Mouse (Mus musculus) embryo, embryonic 11.5 days (tissue): Measurements from ENCODE around the gene Gm5771.
"Not testable (repeated sequence)": the region's sequence is repeated elsewhere in the genome, so short reads cannot be mapped to it uniquely, and the experiment has no call there.

ENCODE experiments used
- DNase-seq: peaks from one replicate; pipeline ENCODE4 v3.0.0-alpha.2; 2012; ENCODE audit warnings: low read depth, low spot score

The Gm5771 gene

DNA sequence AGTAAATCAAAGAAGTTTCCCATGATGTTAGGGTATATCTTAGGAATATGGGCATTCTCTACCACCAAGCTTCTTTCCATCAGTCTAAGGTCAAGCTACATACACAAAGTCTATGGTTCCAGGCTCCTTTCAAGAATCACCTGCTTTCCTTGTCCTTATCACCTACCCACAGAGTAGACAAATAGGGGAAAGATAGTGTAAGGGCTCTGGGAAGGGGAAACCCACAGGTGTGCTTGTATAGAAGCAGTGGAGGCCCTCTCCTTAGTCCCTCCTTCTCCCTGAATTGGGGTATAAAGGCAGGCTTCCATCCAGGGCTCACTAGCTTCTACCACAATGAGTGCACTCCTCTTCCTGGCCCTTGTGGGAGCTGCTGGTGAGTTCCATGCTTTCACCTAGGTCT lies at the start of gene Gm5771:
Gene Gm5771 (plus strand): TSS at position 301 of the 400 bp plus-strand sequence.
- not testable (repeated sequence) for DNase-seq

DNA sequence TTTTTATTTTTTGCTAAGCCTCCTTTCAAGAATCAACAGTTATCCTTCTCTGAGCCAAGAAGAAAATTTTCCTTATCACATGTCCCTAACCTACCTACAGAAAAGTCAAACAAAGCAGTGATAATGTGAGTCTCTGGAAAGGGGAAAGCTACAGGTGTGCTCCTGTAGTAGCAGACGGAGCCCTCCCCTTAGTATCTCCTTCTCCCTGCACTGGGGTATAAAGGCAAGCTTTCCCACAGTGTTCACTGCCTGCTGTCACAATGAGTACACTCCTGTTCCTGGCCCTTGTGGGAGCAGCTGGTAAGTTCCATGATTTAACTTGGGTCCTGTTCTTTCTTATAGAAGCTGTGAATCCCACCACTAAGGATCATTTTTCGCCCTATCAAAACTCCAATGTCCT lies 38.2 kb upstream of the Gm5771 start, which contains the start of gene Try10:
Gene Try10 (plus strand): TSS at position 174 of the 400 bp plus-strand sequence.
- no peak for DNase-seq

DNA sequence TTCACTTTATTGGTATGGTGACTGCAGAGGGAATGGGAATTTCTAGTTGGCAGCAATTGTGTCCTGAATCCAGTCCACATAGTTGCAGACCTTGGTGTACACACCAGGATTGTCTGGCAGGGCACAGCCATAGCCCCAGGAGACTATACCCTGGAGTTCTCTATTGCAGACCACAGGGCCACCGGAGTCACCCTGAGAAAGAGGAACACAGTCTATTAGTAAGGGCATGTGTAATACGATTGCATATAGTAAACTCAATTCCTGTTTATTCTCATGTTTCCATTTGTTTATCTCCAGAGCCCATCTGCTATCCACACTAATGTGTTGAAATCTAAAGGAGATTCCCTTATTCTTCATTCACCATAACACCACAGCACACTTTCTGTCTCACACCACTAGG lies 18.4 kb upstream of the Gm5771 start:
- DNase-seq = not testable (repeated sequence)

DNA sequence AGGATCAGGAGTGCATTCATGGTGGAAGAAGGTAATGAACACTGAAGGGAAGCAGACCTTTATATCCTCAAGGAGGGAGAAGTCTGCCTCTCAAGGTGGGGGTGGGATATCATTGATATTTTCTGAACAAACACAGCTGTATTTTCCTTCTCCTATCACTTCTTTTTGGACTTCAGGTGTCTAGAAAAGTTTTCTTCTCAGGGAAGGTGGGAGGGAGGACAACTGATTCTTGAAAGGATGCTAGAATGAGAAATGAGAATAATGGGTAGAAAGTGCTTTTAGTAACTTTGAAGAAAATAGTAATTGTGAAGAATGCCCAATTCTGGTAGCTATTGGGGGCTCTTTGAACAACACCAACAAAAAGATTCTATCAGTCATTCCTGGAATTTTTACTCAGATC lies 14.6 kb upstream of the Gm5771 start, which contains the start of gene Prss3:
Gene Prss3 (minus strand): TSS at position 101 of the 400 bp plus-strand sequence.
- DNase-seq = not testable (repeated sequence)

DNA sequence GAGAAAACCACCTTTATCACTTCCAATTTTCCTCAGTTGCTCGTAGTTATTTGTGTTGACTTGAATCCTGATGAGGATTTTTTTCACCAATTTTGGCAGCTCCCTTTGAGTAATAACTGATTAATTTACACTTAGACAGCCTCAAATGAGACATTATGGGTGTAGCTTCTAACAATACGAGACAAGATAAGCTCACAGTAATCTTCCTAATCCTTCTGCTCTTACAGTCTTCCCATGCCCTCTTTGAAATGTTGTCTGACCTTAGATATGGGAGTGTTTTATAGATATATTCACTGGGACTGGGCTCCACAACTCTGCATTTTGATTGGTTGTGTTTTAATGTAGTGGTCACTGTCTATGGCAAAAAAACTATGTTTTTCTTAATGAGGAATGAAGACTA lies 5.4 kb upstream of the Gm5771 start:
- DNase-seq = no peak

DNA sequence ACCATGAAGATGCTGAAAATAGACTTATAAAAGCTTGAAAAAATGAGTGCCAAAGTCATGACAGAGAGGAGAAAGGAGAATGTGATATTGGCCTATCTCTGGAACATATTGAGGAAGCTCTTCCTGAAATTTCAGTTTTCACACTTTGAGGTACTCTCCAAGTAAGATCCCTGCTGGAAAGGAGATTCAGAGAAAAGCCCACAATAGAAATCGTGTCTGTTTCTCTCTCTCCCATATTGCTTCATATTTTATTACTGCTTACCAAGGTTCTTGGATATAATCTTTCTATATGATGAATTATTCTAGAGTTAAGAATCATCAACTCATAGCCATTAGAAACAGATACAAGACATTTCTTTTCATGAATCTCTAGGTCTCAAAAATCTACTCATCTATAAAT lies 516 bp upstream of the Gm5771 start:
- DNase-seq = not testable (repeated sequence)

DNA sequence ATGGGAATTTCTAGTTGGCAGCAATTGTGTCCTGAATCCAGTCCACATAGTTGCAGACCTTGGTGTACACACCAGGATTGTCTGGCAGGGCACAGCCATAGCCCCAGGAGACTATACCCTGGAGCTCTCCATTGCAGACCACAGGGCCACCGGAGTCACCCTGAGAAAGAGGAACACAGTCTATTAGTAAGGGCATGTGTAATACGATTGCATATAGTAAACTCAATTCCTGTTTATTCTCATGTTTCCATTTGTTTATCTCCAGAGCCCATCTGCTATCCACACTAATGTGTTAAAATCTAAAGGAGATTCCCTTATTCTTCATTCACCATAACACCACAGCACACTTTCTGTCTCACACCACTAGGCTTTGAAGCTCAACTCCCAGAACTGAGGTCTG lies 50.1 kb downstream of the Gm5771 start:
- DNase-seq = not testable (repeated sequence)

DNA sequence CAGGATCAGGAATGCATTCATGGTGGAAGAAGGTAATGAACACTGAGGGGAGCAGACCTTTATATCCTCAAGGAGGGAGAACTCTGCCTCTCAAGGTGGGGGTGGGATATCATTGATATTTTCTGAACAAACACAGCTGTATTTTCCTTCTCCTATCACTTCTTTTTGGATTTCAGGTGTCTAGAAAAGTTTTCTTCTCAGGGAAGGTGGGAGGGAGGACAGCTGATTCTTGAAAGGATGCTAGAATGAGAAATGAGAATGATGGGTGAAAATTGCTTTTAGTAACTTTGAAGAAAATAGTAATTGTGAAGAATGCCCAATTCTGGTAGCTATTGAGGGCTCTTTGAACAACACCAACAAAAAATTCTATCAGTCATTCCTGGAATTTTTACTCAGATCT lies 53.9 kb downstream of the Gm5771 start, which contains the start of gene Gm10334:
Gene Gm10334 (minus strand): TSS at position 101 of the 400 bp plus-strand sequence.
- DNase-seq = not testable (repeated sequence)
